Mouse (Mus musculus) granulocyte monocyte progenitor cell, adult 5-6 weeks (primary cell): ENCODE measurements at regions not wholly inside any gene's neighbourhood (a gene's known extent, or its start where the extent isn't known, plus 50 kb on each side); places are given as distances from the start of the nearest gene placed in this dataset.

Source experiments
- ATAC-seq: replicated peaks from 2 replicates; pipeline ENCODE4 v1.8.0; 2016; ENCODE audit warnings: mild to moderate bottlenecking, moderate TSS enrichment, inconsistent platforms; ENCODE audit not compliant: poor library complexity, severe bottlenecking

DNA sequence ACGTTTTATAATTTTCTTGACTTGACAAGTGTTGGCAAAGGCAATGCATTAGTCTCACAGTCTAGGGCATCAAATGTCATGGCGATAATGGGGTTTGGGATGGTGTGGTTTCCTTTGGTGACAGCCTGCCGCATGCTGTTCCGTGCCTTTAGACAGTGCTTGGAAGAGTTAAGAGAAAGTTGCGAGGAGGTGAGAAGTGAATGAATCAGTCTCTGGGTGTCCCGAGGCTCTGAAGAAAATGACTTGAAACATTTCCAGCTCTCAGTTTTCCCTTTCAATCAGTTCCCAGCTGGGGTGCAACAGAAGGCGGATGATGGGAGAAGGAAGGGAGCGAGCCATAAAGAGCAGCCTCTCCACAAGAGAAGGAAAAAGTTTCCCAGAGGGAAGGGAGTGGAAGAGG lies 211.0 kb upstream of the Pdcd1 start:
- no peak for ATAC-seq

DNA sequence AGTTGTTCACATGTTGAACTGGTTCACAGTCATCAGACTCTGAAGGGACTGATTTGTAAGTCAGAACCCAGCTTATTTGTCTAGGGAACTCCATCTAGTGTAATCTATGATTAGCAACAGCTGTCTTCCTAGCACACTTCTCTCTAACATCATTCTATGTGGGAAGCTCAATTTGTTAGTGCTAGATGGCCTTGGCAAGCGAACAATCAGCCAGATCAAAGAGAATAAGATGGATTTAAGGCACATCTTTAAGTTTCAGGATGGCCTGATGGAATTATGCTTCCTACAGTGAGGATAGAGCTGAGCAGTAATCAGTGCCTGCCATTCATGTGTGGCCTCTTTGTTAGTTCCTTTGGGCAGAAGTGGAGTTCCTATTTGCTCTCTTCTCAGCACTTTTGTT lies 183.1 kb upstream of the Pdcd1 start:
- no peak for ATAC-seq

- ATAC-seq, result no peak
These were observed 168.7 kb upstream of the Pdcd1 start for GRCm38 (mm10) chr1:94221006-94221405.

DNA sequence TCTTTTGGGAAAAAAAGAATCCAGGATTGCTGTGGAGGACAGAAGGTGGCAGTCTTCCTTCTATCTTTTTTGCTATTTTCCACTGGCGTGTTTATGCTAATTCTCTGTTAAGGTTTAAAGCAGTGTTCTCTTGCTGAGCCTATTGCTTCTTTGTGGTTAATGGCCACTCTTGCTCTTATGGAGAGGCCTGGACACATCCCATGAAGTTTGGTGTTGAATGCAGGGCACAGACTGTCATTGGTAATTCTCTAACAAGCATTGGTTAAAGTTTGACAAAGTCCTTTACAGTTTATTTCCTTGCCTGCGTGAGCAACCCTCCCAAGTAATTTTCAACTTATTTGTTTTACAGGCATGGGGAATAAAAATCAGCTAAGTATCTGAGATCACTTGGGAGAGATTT lies 165.1 kb upstream of the Pdcd1 start:
- no peak for ATAC-seq

DNA sequence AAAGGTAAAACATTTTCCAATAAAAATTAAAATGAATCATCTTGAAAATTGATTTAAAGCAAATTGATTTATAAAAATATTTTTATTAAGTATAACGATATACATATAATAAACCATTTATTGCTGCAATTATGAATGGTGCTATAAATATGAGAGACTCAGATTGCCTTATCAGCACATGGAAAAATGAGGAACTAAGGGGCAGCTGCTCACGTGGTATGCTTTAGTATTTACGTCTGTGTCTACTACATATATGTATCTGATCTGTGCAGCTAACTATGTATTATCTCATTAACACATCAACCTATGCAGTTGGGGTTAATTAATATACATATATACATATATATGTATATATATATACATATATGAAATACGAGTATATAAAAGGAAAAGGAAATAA lies 156.6 kb upstream of the Pdcd1 start:
- no peak for ATAC-seq

DNA sequence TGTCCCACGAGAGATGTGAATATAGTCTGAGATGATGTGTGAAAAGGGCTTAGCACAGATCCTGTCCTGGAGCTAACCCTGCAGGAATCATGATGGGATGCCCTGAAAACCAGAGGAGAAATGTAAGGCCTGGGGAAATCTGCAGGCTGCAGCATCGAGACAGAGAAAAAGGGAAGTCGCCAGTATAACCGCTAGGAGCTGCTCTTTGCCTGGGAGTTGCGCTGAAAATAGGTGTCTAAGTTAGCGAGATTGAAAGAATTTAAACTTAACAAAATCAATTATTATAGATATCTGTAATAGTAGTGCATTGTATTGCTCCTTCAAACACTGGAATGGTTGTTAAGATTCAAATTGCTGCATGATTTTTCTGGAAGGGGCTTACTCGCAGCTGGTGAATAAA lies 155.5 kb upstream of the Pdcd1 start:
- no peak for ATAC-seq

GRCm38 (mm10) chr1:94203281-94203680 lies 150.9 kb upstream of the Pdcd1 start:
- peak; percentile 62 for ATAC-seq

GRCm38 (mm10) chr1:94183876-94184275 lies 131.5 kb upstream of the Pdcd1 start:
- ATAC-seq, result no peak

DNA sequence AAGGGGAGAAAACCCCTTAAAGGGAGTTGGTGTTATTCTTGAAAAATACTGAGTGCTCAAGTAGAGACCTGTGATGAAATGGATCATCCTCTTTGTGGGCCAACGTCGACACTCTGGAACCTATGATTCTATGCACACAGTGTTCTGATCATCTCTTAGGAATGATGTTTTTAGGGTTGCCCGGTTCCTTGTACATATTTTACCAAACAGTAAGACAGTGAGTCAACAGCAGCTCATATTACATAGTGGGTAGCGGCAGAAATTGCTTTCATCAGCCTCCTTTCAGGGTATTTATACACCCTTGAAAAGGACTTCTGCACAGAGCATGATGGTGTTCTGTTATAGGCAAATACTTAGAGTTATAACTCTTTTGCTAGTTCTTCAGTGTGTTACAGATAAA lies 97.6 kb upstream of the Pdcd1 start:
- no peak for ATAC-seq

GRCm38 (mm10) chr1:94147015-94147414 lies 94.7 kb upstream of the Pdcd1 start:
- peak; percentile 44 for ATAC-seq

GRCm38 (mm10) chr1:94140518-94140917 lies 88.2 kb upstream of the Pdcd1 start:
- no peak for ATAC-seq

- no peak; the same call in 1 of the 2 replicates for ATAC-seq
These were observed 87.2 kb upstream of the Pdcd1 start for GRCm38 (mm10) chr1:94139445-94140062.

DNA sequence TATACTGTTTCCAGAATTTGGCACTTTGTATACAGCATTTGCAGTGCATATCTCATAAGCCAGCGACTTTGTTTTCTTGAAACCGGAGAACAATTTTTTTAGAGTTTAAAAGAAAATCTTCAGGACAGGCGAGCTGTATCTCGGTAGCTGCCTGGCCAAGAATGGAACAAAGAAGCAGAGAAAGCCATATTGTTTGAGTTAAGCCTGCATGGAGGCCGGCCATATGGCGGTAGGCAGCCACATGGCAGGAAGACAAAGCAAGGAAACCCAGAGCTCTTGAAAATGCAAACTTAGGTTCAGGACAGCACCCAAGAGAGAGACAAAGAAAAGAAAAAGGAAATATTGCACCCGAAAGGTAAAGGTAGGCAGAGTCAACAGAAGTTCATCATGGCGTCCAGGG lies 84.4 kb upstream of the Pdcd1 start:
- ATAC-seq, result no peak
